Mouse (Mus musculus) hindbrain, postnatal 0 days (tissue): ENCODE measurements around the gene Sik3. TPM values are rescaled to one million over a fixed set of nuclear protein-coding genes. Genes with fewer than 3 reads are reported as not detected.
"Not testable (repeated sequence)": the region's sequence is repeated elsewhere in the genome, so short reads cannot be mapped to it uniquely, and the experiment has no call there.

Experiments used
- ATAC-seq: fragments of 200-750 bp; cut with Nextera tagmentation; 2 replicates; pipeline ENCODE4 v1.8.0; 2017; ENCODE audit warnings: mild to moderate bottlenecking, moderate TSS enrichment, moderate library complexity
- DNase-seq: peaks from one replicate; pipeline ENCODE4 v3.0.0-alpha.2; 2015; ENCODE audit warnings: low spot score
- H3K27ac ChIP-seq: fragments of 300-500 bp; sonication (generic); 2 replicates; pipeline ENCODE4 v1.5.1; 2014; ENCODE audit warnings: mild to moderate bottlenecking
- H3K27me3 ChIP-seq: fragments of 300-500 bp; sonication (generic); 2 replicates; pipeline ENCODE4 v1.6.1; 2014; ENCODE audit warnings: low read length, mixed read lengths; ENCODE audit not compliant: insufficient read depth
- H3K36me3 ChIP-seq: fragments of 300-500 bp; sonication (generic); 2 replicates; pipeline ENCODE4 v1.6.1; 2014; ENCODE audit warnings: low read length, mixed read lengths; ENCODE audit not compliant: insufficient read depth
- H3K4me1 ChIP-seq: fragments of 300-500 bp; sonication (generic); 2 replicates; pipeline ENCODE4 v1.6.1; 2014; ENCODE audit warnings: antibody characterized with exemption, low read length, mixed read lengths; ENCODE audit not compliant: insufficient read depth
- H3K4me2 ChIP-seq: fragments of 300-500 bp; sonication (generic); 2 replicates; pipeline ENCODE4 v1.6.1; 2014; ENCODE audit warnings: low read depth, mild to moderate bottlenecking, low read length, moderate library complexity, mixed read lengths
- H3K4me3 ChIP-seq: fragments of 300-500 bp; sonication (generic); 2 replicates; pipeline ENCODE4 v1.5.1; 2014; ENCODE audit warnings: low read length
- H3K9ac ChIP-seq: fragments of 300-500 bp; sonication (generic); replicated peaks from 2 replicates; pipeline ENCODE4 v1.6.1; 2014; ENCODE audit warnings: mild to moderate bottlenecking, low read length, moderate library complexity, mixed read lengths
- H3K9me3 ChIP-seq: fragments of 300-500 bp; sonication (generic); 2 replicates; pipeline ENCODE4 v1.6.1; 2016; ENCODE audit warnings: low read length, mixed read lengths
- CTCF ChIP-seq: IDR thresholded peaks from 2 replicates; pipeline ENCODE4 v1.5.1; 2016; ENCODE audit warnings: antibody characterized with exemption, control low read depth, low read depth
- WGBS: fragments of 180-500 bp; shearing (Covaris S2); extraction: QIAGEN DNeasy Blood & Tissue Kit; methylation state at CpG from one replicate; pipeline ENCODE4 v1.1.7; 2014; 5-methylcytosine and 5-hydroxymethylcytosine counted together
- polyA plus RNA-seq: library from polyadenylated mRNA; unstranded; fragments of >200 nt; fragmentation: Nextera tagmentation; extraction: Ambion mirVana; gene quantifications from 2 replicates; pipeline ENCODE4 v1.2.1, GENCODE M21; 2015
- total RNA-seq: library from RNA; depleted of rRNA; stranded (reverse); fragments of >200 nt; gene quantifications from 2 replicates; pipeline ENCODE4 v1.2.3, GENCODE M21; 2014

Sik3 gene
- total and polyA plus RNA-seq, 2 experiments from 2014 or later: 12.5 to 37.1 TPM

DNA sequence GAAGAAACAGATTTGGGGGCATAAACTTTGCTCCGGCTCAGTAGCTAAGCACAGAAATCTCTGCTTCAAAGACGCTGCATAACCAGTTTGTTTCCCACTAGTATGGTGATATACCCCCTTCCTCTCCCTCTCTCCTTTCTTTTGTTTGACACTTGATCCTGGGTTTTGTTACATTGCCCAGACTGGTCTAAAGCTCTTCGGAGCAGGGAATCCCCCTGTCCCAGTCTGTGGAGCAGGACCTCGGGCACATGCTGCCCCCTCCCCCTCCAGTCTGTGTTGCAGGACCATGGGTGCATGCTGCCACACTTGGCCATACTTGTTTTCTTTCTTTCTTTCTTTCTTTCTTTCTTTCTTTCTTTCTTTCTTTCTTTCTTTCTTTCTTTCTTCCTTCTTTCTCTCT lies 77.4 kb downstream of the Sik3 start:
- H3K4me3 ChIP-seq: no peak overlapping the region
- H3K9ac ChIP-seq: no peak overlapping the region
- H3K9me3 ChIP-seq: no peaks in the 10 kb centered on the region
- H3K27me3 ChIP-seq: no peaks in the 10 kb centered on the region
- 58% methylated on average over 4 of the region's 4 CpGs for WGBS
- ATAC-seq: no peak
- TF ChIP-seq CTCF: no peak
- no peak overlapping the region for H3K27ac ChIP-seq
- no peak for DNase-seq
- H3K4me1 ChIP-seq: no peaks in the 10 kb centered on the region
- H3K4me2 ChIP-seq: no peak overlapping the region
- no peaks in the 10 kb centered on the region for H3K36me3 ChIP-seq

DNA sequence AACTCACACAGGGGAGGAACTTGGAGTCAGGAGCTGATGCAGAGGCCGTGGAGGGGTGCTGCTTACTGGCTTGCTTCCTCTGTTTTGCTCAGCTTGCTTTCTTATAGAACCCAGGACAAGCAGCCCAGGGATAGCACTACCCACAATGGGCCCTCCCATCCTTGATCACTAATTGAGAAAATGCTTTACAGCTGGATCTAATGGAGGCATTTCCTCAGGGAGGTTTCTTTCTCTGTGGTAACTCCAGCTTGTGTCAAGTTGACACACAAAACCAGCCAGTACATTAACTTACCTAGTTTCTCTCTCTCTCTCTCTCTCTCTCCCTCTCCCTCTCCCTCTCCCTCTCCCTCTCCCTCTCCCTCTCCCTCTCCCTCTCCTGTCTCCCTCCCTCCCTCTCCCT lies 78.5 kb downstream of the Sik3 start:
- ATAC-seq, H3K4me3 ChIP-seq, H3K4me2 ChIP-seq, DNase-seq, H3K9ac ChIP-seq, H3K9me3 ChIP-seq, H3K27ac ChIP-seq, H3K4me1 ChIP-seq, H3K27me3 ChIP-seq, H3K36me3 ChIP-seq: not testable (repeated sequence)
- 61% methylated on average over 1 of the region's 1 CpGs for WGBS

DNA sequence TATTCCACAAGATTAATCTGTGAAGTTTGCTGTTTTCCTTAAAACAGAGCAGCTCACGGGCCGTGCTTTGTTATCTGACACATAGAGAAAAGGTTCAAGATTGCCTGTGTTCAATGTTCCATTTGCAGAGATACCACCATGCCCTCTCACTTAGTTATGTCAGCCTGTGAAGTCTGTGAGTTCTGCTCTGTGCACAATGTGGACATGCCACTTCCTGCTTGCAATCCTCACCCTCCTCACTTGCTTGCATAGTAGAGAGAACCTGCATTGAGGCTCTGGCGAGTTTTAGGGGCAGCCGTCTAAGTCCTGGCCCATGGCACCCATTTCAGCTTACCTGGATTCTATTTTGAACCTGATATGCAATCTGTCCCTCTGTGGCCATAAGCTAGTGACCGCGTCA lies 80.0 kb downstream of the Sik3 start:
- Histone ChIP-seq H3K36me3 (no peaks in the 10 kb centered on the region), H3K27me3 (no peaks in the 10 kb centered on the region), H3K9me3 (no peaks in the 10 kb centered on the region), H3K4me1 (no peaks in the 10 kb centered on the region), H3K9ac (no peak overlapping the region), H3K27ac (no peak overlapping the region), H3K4me2 (no peak overlapping the region), H3K4me3 (no peak overlapping the region)
- 94% methylated on average over 6 of the region's 6 CpGs for WGBS
- DNase-seq (no peak), ATAC-seq (no peak)
- TF ChIP-seq CTCF: no peak

DNA sequence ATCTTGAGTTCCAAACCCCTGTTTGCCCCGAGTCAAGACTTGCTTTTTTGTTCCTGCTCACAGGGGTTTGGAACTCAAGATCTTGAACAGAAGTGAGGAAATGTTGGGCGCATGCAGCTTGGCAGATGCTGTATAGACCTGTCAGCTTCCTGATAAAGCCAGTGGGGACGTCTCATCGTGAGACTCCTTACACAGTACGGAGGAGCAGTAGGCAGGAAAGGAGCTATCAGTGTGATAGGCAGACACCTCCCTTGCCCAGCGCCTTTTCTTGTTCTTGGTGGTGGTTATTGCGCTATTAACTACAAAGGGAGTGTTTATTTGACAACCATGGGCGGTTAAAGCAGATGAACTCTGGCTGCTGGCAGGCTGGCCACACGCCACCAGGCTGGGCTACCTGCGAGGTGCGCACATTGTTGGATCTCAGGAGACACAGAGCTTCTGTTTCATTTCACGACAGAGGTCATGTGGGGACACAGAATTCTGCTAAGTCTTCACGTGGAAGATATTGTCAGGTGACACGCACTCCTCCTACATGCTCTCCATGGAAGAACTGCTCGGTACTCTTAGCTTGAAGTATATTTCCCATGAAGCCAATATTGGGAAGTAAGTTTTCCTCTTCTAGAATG lies 85.9 kb downstream of the Sik3 start:
- TF ChIP-seq CTCF: no peak
- H3K9me3 ChIP-seq: no peaks in the 10 kb centered on the region
- H3K27me3 ChIP-seq: no peaks in the 10 kb centered on the region
- DNase-seq (no peak), ATAC-seq (no peak)
- H3K9ac ChIP-seq: no peak overlapping the region
- WGBS: 76% methylated on average over 15 of the region's 15 CpGs
- no peak overlapping the region for H3K27ac ChIP-seq
- no peaks in the 10 kb centered on the region for H3K36me3 ChIP-seq
- H3K4me2 ChIP-seq: no peak overlapping the region
- no peaks in the 10 kb centered on the region for H3K4me1 ChIP-seq
- no peak overlapping the region for H3K4me3 ChIP-seq

DNA sequence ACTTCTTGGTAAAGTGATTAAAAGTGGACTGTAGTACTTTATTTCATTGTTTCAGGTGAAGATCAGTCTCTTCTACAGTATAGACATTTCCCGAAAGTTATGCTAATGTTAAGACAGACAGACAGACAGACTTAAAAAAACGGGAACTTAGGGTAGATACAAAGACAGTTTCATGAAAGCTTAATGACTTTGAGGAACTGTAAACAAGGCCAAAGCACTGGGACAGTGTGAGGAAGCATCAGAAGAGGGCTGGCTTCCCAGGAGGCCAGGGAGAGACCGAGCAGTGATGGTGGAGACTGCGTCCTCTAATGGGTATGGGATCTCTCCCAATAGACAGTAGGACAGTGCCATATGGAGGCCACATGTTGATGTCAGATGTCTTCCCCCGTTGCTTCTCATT lies 86.5 kb downstream of the Sik3 start:
- Histone ChIP-seq H3K9ac (no peak overlapping the region), H3K9me3 (no peaks in the 10 kb centered on the region), H3K36me3 (no peaks in the 10 kb centered on the region), H3K4me2 (no peak overlapping the region), H3K27ac (no peak overlapping the region), H3K4me1 (no peaks in the 10 kb centered on the region), H3K4me3 (no peak overlapping the region), H3K27me3 (no peaks in the 10 kb centered on the region)
- 82% methylated on average over 5 of the region's 5 CpGs for WGBS
- DNase-seq (no peak), ATAC-seq (no peak)
- no peak for TF ChIP-seq CTCF

DNA sequence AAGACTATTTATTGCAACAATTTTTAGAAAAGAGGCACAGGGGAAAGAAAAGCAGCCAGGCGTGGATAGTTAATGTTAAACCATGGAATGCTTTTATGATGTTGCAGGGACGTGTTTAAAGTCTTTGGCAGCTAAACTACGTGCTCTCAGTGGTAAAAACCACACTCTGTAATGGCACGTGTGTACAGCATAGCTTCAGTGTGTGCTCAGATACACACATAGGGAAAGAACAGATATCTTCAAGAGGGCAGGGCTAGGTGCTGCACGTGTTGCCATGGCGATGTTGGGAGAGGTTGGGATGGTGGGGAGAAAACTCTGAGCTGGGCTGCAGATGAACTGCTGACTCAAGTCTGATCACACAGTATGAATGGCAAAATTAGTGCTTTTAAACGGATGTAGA lies 90.5 kb downstream of the Sik3 start:
- no peaks in the 10 kb centered on the region for H3K4me1 ChIP-seq
- H3K4me3 ChIP-seq: no peak overlapping the region
- H3K9me3 ChIP-seq: no peaks in the 10 kb centered on the region
- no peaks in the 10 kb centered on the region for H3K27me3 ChIP-seq
- H3K9ac ChIP-seq: no peak overlapping the region
- 76% methylated on average over 7 of the region's 7 CpGs for WGBS
- ATAC-seq: no peak
- no peak for TF ChIP-seq CTCF
- no peak overlapping the region for H3K4me2 ChIP-seq
- DNase-seq: no peak
- H3K27ac ChIP-seq: no peak overlapping the region
- no peaks in the 10 kb centered on the region for H3K36me3 ChIP-seq

DNA sequence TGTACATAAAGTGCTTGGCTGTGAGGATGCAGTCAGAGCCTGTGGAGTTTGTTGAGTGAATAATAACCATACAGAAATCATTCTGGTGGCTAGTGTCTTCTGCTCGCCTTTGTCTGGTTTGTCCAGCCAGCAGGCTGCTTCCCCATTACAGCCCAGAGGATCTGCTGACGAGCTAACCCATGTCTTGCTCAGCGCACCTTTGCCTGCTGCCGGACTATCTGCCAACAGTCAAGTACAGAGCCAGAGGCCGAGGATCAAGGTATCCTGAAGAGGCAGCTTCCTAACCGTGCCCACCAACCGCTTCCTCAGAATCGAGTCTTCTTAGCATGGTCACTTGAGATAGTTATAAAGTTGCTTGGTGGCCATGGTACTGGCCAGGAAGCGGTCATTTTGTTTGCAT lies 93.5 kb downstream of the Sik3 start:
- 92% methylated on average over 9 of the region's 9 CpGs for WGBS
- Histone ChIP-seq H3K27me3 (no peaks in the 10 kb centered on the region), H3K27ac (no peak overlapping the region), H3K4me2 (no peak overlapping the region), H3K4me3 (no peak overlapping the region), H3K9me3 (no peaks in the 10 kb centered on the region), H3K4me1 (no peaks in the 10 kb centered on the region), H3K36me3 (no peaks in the 10 kb centered on the region), H3K9ac (no peak overlapping the region)
- no peak for TF ChIP-seq CTCF
- ATAC-seq (no peak), DNase-seq (no peak)
